Comparison of ENCODE assay signal across 7 mouse cellular contexts in genomic region chrX:140457502-140457901, GRCm38 (mm10). TPM values are rescaled to one million over a fixed set of nuclear protein-coding genes. Genes with fewer than 3 reads are reported as not detected.
DNase-seq lines count a peak whose midpoint lies in the region; ATAC-seq and TF ChIP-seq lines count a peak whose summit lies in the region.

No protein-coding gene starts in this region.

- H3K4me3 ChIP-seq in testis, adult 2 months (ENCODE audit: control insufficient read depth, low read depth, low read length), result peak overlapping the region; percentile 95
- peak overlapping the region; percentile 56 for H3K4me3 ChIP-seq in embryonic facial prominence, embryonic 15.5 days (replicated peaks)
- peak overlapping the region; percentile 57 for H3K4me3 ChIP-seq in limb, embryonic 15.5 days
- peak overlapping the region; percentile 54 for H3K4me3 ChIP-seq in stomach, embryonic 15.5 days (replicated peaks)

- no peaks in the 10 kb centered on the region for H3K4me1 ChIP-seq in testis, adult 2 months (ENCODE audit: control insufficient read depth, insufficient read depth, low read length)
- H3K4me1 ChIP-seq in embryonic facial prominence, embryonic 15.5 days, result no peaks in the 10 kb centered on the region
- H3K4me1 ChIP-seq in limb, embryonic 15.5 days, result no peaks in the 10 kb centered on the region
- no peaks in the 10 kb centered on the region for H3K4me1 ChIP-seq in stomach, embryonic 15.5 days

- no peak overlapping the region for H3K9ac ChIP-seq in embryonic facial prominence, embryonic 15.5 days
- no peak overlapping the region for H3K9ac ChIP-seq in limb, embryonic 15.5 days
- 0 out of 2 replicates have a peak overlapping the region, but pooled peaks have one; percentile 25 for H3K9ac ChIP-seq in stomach, embryonic 15.5 days

- ATAC-seq in embryonic facial prominence, embryonic 15.5 days (ENCODE audit: insufficient number of reproducible peaks, low FRiP score, low TSS enrichment, low read depth), result no peak
- no peak for ATAC-seq in limb, embryonic 15.5 days (ENCODE audit: insufficient number of reproducible peaks, low FRiP score, low TSS enrichment, low read depth)
- ATAC-seq in stomach, embryonic 15.5 days (ENCODE audit: insufficient read depth, low FRiP score, low read depth), result no peak

- no peaks in the 10 kb centered on the region for H3K36me3 ChIP-seq in testis, adult 2 months (ENCODE audit: control insufficient read depth, insufficient read depth, low read length)
- H3K36me3 ChIP-seq in embryonic facial prominence, embryonic 15.5 days, result no peaks in the 10 kb centered on the region
- no peaks in the 10 kb centered on the region for H3K36me3 ChIP-seq in limb, embryonic 15.5 days
- no peaks in the 10 kb centered on the region for H3K36me3 ChIP-seq in stomach, embryonic 15.5 days

- peak overlapping the region; percentile 52 for H3K4me2 ChIP-seq in embryonic facial prominence, embryonic 15.5 days (replicated peaks)
- H3K4me2 ChIP-seq in limb, embryonic 15.5 days, result peak overlapping the region; percentile 49
- peak overlapping the region; percentile 72 for H3K4me2 ChIP-seq in stomach, embryonic 15.5 days

- TF ChIP-seq POLR2A in testis, adult 2 months (IDR thresholded peaks at IDR 0.05; ENCODE audit: control insufficient read depth, low read depth, low read length), result no peak

- DNase-seq in testis, postnatal 10 days (ENCODE audit: low spot score), result no peak
- no peak for DNase-seq in cerebellum, adult 11-12 months
- DNase-seq in left cerebral cortex, adult 9 months (ENCODE audit: low spot score in 2 of 2), result no peak

- peak overlapping the region; percentile 95 for H3K27ac ChIP-seq in testis, adult 2 months (ENCODE audit: control insufficient read depth, insufficient read depth, low read depth, low read length)
- H3K27ac ChIP-seq in embryonic facial prominence, embryonic 15.5 days (replicated peaks), result no peak overlapping the region
- H3K27ac ChIP-seq in limb, embryonic 15.5 days, result no peak overlapping the region
- H3K27ac ChIP-seq in stomach, embryonic 15.5 days, result no peak overlapping the region

- TF ChIP-seq CTCF in testis, adult 2 months (IDR thresholded peaks at IDR 0.05; ENCODE audit: control insufficient read depth, insufficient read depth, insufficient replicate concordance, low read depth, low read length), result no peak

- 17% methylated on average over 12 of the region's 12 CpGs for WGBS in embryonic facial prominence, embryonic 15.5 days
- 29% methylated on average over 12 of the region's 12 CpGs for WGBS in limb, embryonic 15.5 days
- WGBS in stomach, embryonic 15.5 days, result 19% methylated on average over 12 of the region's 12 CpGs

- H3K27me3 ChIP-seq in testis, adult 2 months (ENCODE audit: control insufficient read depth, insufficient read depth, low read length), result no peaks in the 10 kb centered on the region
- no peaks in the 10 kb centered on the region for H3K27me3 ChIP-seq in embryonic facial prominence, embryonic 15.5 days
- peaks cover 10% of the 10 kb centered on the region; the same call in 1 of the 2 replicates for H3K27me3 ChIP-seq in limb, embryonic 15.5 days
- no peaks in the 10 kb centered on the region for H3K27me3 ChIP-seq in stomach, embryonic 15.5 days (replicated peaks)

- H3K9me3 ChIP-seq in embryonic facial prominence, embryonic 15.5 days (replicated peaks), result no peaks in the 10 kb centered on the region
- no peaks in the 10 kb centered on the region for H3K9me3 ChIP-seq in limb, embryonic 15.5 days
- H3K9me3 ChIP-seq in stomach, embryonic 15.5 days, result no peaks in the 10 kb centered on the region

RNA-seq across cellular contexts. Expression of gene Prps1, which starts 1.1 kb away (rescaled TPM):
- polyA plus RNA-seq in testis, adult 2 months (2012; rRNA removed), result 6.0 and 9.0 TPM in 2 replicates
- 37.7 and 42.7 TPM in 2 replicates for polyA plus RNA-seq in embryonic facial prominence, embryonic 15.5 days (2015; fragmentation: Nextera tagmentation; extraction: Ambion mirVana)
- 37.7 and 44.1 TPM in 2 replicates for polyA plus RNA-seq in limb, embryonic 15.5 days (2015; fragmentation: Nextera tagmentation; extraction: Ambion mirVana)
- polyA plus RNA-seq in stomach, embryonic 15.5 days (2015; fragmentation: Nextera tagmentation; extraction: Ambion mirVana), result 30.8 and 32.3 TPM in 2 replicates
